ENCODE assay signal across 23 mouse cellular contexts in genomic region chr3:159789781-159790180, GRCm38 (mm10).
"Had no signal": no experiment of that assay in that cellular context is flagged by ENCODE, and none has a peak within 500 bp of the region (broad histone marks: within the 10 kb centered on the region; RNA-seq: fewer than 3 reads in every experiment).

No protein-coding gene starts in this region.

- H3K4me2 ChIP-seq: heart, embryonic 12.5 days; hindbrain, embryonic 12.5 days; hindbrain, embryonic 14.5 days; intestine, embryonic 15.5 days; limb, embryonic 13.5 days; limb, embryonic 15.5 days had no signal

- DNase-seq: gastrocnemius, postnatal 10 days; gastrocnemius, postnatal 25 days; heart, adult 18-20 months; heart, postnatal 10 days; heart, postnatal 4 days; kidney, adult 18-20 months; kidney, adult 8-10 months; kidney, postnatal 10 days; kidney, postnatal 25 days; kidney, postnatal 4 days; left cerebral cortex, postnatal 4 days had no signal

- H3K4me1 ChIP-seq: hindbrain, embryonic 12.5 days; intestine, embryonic 15.5 days; limb, embryonic 13.5 days; limb, embryonic 15.5 days had no signal

- H3K27me3 ChIP-seq: heart, embryonic 12.5 days; hindbrain, embryonic 12.5 days; intestine, embryonic 15.5 days; limb, embryonic 13.5 days; limb, embryonic 15.5 days had no signal

- H3K4me3 ChIP-seq: heart, embryonic 10.5 days; heart, embryonic 12.5 days; hindbrain, embryonic 10.5 days; hindbrain, embryonic 12.5 days; intestine, embryonic 15.5 days; layer of hippocampus, adult 2 months; limb, embryonic 13.5 days; limb, embryonic 15.5 days had no signal

- H3K27ac ChIP-seq: heart, embryonic 10.5 days; hindbrain, embryonic 10.5 days; hindbrain, embryonic 12.5 days; hindbrain, embryonic 14.5 days; intestine, embryonic 15.5 days; layer of hippocampus, adult 2 months; limb, embryonic 13.5 days; limb, embryonic 15.5 days had no signal

- ATAC-seq: hindbrain, embryonic 16.5 days; inflammation-experienced regulatory T-cells, adult 6 months; intestine, embryonic 15.5 days; intestine, postnatal 0 days had no signal

- H3K36me3 ChIP-seq: heart, embryonic 10.5 days; heart, embryonic 12.5 days; hindbrain, embryonic 10.5 days; hindbrain, embryonic 12.5 days; intestine, embryonic 15.5 days; limb, embryonic 13.5 days; limb, embryonic 15.5 days had no signal

- H3K9me3 ChIP-seq: heart, embryonic 10.5 days; heart, embryonic 12.5 days; hindbrain, embryonic 10.5 days; hindbrain, embryonic 12.5 days; intestine, embryonic 15.5 days; limb, embryonic 13.5 days; limb, embryonic 15.5 days had no signal

- H3K9ac ChIP-seq: heart, embryonic 12.5 days; hindbrain, embryonic 12.5 days; hindbrain, embryonic 14.5 days; intestine, embryonic 15.5 days; limb, embryonic 13.5 days; limb, embryonic 15.5 days had no signal
